Mouse (Mus musculus) urinary bladder, adult 18-20 months (tissue): ENCODE results near the gene Klhl2.

Experiments
- DNase-seq, 2 experiments: peaks; one replicate each; pipeline ENCODE4 v3.0.0; 2022; ENCODE audit warnings: low spot score in 2 of 2, mixed read lengths in 2 of 2

Gene Klhl2

GRCm38 (mm10) chr8:64831656-64832055 is 18.2 kb downstream of the Klhl2 start:
- DNase-seq: no peak

DNA sequence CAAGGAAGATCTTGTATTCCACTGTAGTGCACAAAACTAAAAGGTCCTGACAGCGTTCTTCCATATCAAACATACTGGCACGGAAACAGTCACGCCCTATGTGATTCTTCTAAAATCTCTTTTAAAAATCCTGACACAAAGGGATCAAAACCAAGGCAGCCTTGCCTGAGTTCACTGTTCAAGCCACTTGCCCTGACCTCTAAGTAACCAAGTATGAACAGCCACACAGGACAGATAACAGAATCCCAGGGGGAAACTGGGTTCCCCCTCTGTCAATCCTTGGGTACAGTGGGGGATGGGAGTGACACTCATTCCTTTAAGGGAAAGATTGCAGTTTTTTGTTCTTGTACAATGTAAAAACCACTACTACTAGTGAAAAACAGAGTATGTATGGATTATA is 19.9 kb downstream of the Klhl2 start:
- no peak for DNase-seq

- DNase-seq: no peak
These were observed 20.4 kb downstream of the Klhl2 start for GRCm38 (mm10) chr8:64829391-64829790.

- DNase-seq: no peak
These were observed 21.4 kb downstream of the Klhl2 start for GRCm38 (mm10) chr8:64828466-64828865.

DNA sequence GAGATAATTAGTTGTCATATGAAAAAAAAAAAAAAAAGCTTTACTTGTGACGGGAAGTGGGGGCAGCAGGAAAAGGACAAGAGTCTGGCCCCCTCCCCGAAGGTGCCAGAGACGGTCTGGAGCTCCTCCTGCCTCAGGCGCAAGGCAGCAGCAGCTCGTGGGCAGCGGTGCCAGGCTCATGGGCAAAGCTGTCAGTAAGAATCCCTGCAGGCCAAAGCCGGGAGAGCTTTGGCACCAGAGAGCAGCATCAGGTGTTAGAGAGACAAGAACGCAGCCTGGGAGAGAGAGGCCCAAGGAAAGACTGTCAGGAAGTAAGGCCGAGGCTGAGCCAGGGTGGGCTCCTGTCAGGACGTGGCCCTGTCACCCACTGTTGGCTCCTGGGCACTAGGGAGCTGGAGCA is 22.5 kb downstream of the Klhl2 start:
- no peak for DNase-seq

DNA sequence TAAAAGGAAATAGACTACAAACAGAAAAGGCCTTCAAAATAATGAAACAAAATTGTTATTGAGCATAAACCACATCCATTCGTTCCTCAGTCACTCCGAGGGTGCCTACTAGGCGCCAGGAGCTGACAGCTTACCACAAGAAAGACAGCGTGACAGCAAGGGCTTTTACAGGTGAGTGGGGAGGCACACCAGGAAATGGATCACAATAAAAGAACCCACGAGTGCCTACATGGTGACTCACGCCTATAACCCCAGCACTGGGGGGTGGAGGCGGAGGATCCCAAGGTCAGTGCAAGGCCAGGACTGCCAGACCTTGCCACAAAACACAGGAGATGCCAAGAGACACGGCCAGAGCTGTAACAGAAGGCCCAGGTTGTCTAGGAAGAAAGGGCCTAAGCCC is 23.4 kb downstream of the Klhl2 start:
- DNase-seq: peak; percentile 20 to 30

DNA sequence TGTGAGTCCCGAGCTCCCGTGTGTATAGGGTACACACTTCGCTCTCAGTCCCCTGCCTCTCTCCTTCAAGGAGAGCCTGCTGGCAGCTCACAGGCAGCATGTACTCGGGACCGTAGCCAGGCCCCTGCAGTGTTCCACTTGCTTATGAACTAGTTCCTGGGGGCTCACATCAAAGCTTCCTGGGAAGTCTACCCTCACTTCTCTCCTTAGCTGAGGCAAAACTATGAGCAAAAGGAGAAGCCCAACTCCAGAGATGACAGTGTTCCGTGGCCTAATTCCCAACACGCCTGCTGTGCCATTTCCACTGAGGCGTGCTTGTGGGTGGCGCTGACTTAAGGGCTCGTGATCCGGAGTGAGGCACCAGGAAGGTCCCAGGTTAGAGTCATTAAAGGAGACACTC is 25.9 kb downstream of the Klhl2 start:
- no peak for DNase-seq

DNA sequence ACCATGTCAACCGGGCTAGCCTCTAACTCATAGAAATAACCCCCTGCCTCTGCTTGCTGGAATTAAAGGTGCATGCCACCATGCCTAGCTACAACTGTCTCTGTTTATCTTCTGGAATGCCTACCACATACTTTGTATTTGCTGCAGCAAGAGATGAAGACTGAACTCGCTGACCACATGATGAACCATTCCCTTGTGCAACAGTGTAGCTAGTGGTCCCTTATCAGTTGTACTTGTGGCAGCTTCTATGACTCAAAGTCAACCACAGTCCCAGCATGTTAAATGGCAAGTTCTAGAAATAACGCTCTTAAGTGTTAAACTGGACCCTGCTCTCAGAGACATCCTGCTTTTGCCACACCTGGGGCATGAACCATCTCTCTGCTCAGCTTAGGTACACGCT is 28.9 kb downstream of the Klhl2 start:
- no peak for DNase-seq

GRCm38 (mm10) chr8:64811790-64812189 is 38.0 kb downstream of the Klhl2 start:
- DNase-seq: no peak

GRCm38 (mm10) chr8:64811083-64811482 is 38.7 kb downstream of the Klhl2 start:
- DNase-seq: no peak

DNA sequence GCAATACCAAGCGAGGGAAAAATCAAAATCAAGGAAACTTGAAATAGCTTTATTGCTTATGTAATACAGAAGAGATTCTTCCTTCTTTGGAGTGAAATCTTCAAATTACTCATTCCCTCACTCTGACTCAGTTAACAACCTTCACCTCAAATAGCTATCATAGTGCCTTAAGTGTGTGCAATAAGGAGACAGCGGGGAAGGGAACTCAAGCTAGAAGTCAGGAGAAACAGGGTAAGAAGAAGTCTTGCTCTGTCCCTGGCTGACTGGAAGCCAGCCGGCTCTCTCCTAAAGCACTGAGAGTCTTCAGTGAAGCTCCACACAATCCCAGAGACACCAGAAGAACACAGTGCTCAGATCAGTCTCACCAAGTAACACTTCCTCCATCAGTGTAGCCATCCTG is 43.3 kb downstream of the Klhl2 start:
- no peak for DNase-seq

- no peak for DNase-seq
These were observed 44.8 kb downstream of the Klhl2 start for GRCm38 (mm10) chr8:64804971-64805370.

DNA sequence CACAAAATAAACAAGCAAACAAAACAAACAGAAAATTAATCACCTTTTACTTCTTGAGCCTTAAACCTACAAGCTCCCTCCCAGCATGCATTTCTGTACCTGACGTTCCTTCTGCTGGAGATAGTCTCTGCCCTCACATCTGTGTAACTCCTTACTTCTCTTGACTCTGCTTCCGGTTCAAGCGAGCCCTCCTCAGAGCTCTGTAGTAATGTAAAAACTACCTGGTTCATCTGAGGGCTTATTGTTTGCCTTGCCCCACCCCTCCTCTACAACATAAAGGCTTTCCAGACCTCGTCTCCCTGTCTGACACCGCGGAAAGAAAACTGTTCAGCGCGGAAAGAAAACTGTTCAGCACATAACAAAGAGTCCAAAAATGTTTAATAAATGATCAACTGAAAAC is 50.5 kb downstream of the Klhl2 start:
- no peak for DNase-seq

- no peak for DNase-seq
These were observed 51.3 kb downstream of the Klhl2 start for GRCm38 (mm10) chr8:64798503-64798902.

GRCm38 (mm10) chr8:64797751-64798150 is 52.1 kb downstream of the Klhl2 start:
- no peak for DNase-seq

- no peak for DNase-seq
These were observed 58.5 kb downstream of the Klhl2 start for GRCm38 (mm10) chr8:64791250-64791881.

DNA sequence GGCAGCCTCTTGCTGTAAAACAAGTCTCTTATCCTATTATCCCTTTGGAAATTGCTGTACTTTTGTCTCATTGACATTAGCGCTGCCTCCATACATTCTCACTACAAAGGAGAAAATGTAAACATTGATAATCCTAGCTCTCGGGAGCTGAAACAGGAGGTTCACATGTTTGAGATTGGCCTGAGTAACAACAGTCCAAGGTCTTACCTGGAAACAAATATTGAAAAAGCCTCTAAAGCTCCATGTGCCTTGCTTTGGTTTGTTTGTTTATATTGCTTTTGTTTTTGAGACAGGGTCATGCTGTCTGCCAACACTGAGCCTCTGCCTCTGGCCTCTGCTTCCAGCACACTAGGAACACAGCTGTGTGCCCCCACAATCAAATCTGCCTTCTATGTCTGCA is 59.4 kb downstream of the Klhl2 start:
- DNase-seq: no peak

GRCm38 (mm10) chr8:64788715-64789114 is 61.1 kb downstream of the Klhl2 start:
- DNase-seq: no peak

DNA sequence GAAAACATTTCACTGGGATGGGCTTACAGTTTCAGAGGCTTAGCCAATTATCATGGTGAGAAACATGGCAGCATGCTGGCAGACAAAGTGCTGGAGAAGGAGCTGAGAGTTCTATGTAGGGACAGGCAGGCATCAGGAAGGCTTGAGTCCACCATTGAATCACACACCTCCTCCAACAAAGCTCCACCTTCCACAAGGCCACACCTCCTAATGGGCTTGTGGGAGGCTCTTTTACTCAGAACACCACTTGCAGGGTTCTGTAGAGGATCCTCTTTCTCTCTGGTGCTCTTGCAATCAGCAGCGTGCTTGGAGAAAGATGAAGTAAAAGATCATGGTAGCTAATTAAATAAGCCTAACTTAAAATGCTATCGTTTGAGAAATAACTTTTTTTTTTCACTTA is 63.0 kb downstream of the Klhl2 start:
- no peak for DNase-seq

- DNase-seq: no peak
These were observed 65.6 kb downstream of the Klhl2 start for GRCm38 (mm10) chr8:64784235-64784634.

- DNase-seq: no peak
These were observed 67.9 kb downstream of the Klhl2 start for GRCm38 (mm10) chr8:64781947-64782346.

DNA sequence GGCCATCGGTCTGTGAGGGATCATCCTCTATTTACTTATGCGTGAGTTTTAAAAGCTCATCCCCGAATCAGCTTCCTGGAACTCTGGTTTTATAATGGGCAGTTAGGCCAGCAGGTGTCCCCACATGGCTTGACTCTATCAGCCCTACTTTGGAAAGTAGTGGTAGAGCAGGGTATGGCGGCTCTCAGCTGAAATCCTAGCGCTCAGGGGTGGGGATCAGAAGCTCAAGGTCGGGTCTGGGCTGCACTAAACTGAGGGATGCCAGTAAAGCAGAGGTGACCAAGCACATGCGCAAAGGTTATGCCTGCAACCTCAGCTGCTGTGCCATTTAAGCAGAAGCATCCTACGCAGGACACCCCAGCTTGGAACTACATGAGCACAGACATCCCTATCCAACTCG is 71.9 kb downstream of the Klhl2 start:
- no peak for DNase-seq

DNA sequence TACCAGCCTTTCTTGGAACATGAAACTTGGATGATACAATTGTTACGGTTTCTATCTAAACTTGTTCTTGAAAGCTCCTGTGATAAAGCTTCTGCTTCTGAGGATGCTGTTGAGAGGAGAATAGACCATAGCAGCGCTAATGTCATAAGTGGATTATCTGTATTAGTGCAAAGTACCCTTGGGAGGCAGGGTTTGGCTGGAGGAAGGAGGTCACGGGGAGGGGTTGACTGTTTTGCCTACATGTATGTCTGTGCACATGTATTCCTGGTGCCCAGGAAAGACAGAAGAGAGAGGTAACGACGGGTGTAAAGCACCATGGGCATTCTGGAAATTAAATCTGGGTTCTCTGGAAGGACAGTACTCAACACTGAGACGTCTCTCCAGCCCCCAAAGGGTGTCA is 75.7 kb downstream of the Klhl2 start:
- no peak for DNase-seq

- no peak for DNase-seq
These were observed 79.0 kb downstream of the Klhl2 start for GRCm38 (mm10) chr8:64770814-64771213.
